In the genomic region with DNA sequence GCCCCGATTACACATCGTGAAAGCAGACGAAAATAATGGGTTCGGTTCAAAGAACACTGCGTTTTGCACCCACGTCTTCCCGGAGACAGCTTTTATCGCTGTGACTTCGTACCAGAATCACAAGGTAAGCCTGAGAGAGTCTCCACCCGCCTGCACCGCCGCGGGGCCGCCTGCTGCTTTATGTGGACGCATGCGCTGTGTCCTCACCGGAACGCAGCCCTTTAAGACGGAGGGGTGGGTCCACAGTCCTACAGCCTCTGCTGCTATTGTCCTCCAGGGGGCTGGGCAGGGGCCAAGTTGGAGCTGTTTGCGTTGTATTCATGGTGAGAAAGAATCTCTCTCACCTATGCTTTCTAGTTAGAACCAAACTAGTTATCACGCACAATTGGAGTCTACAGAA, we compare ENCODE assay signal across 8 mouse cellular contexts. TPM values are rescaled to one million over a fixed set of nuclear protein-coding genes. Genes with fewer than 3 reads are reported as not detected.
DNase-seq lines count a peak whose midpoint lies in the region; ATAC-seq lines count a peak whose summit lies in the region.

No protein-coding gene starts in this region.

- peak; percentile 37 for DNase-seq in adrenal gland, adult 2 months
- no peak for DNase-seq in adrenal gland, postnatal 4 days (ENCODE audit: low spot score in 2 of 2)
- peak; percentile 20 for DNase-seq in urinary bladder, postnatal 14 days (ENCODE audit: low spot score)
- DNase-seq in urinary bladder, postnatal 25 days (ENCODE audit: low spot score): no peak
- DNase-seq in intestine, embryonic 14.5 days (ENCODE audit: low spot score): peak; percentile 72
- peak; percentile 68 for DNase-seq in neural tube, embryonic 11.5 days (ENCODE audit: low spot score)
- no peak for DNase-seq in frontal cortex, postnatal 10 days (ENCODE audit: low spot score in 2 of 2)
- no peak for DNase-seq in urinary bladder, adult 2 months (ENCODE audit: low spot score)

- 0 out of 2 replicates have a peak overlapping the region, but pooled peaks have one; percentile 3 for H3K4me3 ChIP-seq in intestine, embryonic 14.5 days (ENCODE audit: low read depth, low read length)
- H3K4me3 ChIP-seq in neural tube, embryonic 11.5 days (ENCODE audit: low read depth, low read length): no peak overlapping the region

- H3K36me3 ChIP-seq in intestine, embryonic 14.5 days (ENCODE audit: control insufficient read depth, insufficient read depth, low read length): no peaks in the 10 kb centered on the region
- H3K36me3 ChIP-seq in neural tube, embryonic 11.5 days (ENCODE audit: control insufficient read depth, insufficient read depth, low read length): no peaks in the 10 kb centered on the region

- ATAC-seq in intestine, embryonic 14.5 days (replicated peaks; ENCODE audit: low FRiP score, low TSS enrichment, low read depth): no peak; the same call in 1 of the 2 replicates
- no peak for ATAC-seq in neural tube, embryonic 11.5 days (ENCODE audit: insufficient read depth, low FRiP score, low TSS enrichment)

- H3K9ac ChIP-seq in intestine, embryonic 14.5 days (ENCODE audit: low read length): no peak overlapping the region
- no peak overlapping the region for H3K9ac ChIP-seq in neural tube, embryonic 11.5 days (ENCODE audit: low read length)

- no peaks in the 10 kb centered on the region for H3K9me3 ChIP-seq in intestine, embryonic 14.5 days (ENCODE audit: control insufficient read depth, low read length)
- no peaks in the 10 kb centered on the region for H3K9me3 ChIP-seq in neural tube, embryonic 11.5 days (ENCODE audit: control insufficient read depth, low read length)

- H3K27me3 ChIP-seq in intestine, embryonic 14.5 days (replicated peaks; ENCODE audit: control insufficient read depth, insufficient read depth, low read length): peaks cover 83% of the 10 kb centered on the region
- peaks cover 64% of the 10 kb centered on the region for H3K27me3 ChIP-seq in neural tube, embryonic 11.5 days (ENCODE audit: control insufficient read depth, insufficient read depth, low read length)

- peak overlapping the region; percentile 7 for H3K4me2 ChIP-seq in intestine, embryonic 14.5 days (ENCODE audit: low read length)
- peak overlapping the region; percentile 33; the same call in 1 of the 2 replicates for H3K4me2 ChIP-seq in neural tube, embryonic 11.5 days (ENCODE audit: low read depth)

- H3K4me1 ChIP-seq in intestine, embryonic 14.5 days (replicated peaks; ENCODE audit: control insufficient read depth, insufficient read depth, low read length): peaks cover 2% of the 10 kb centered on the region; the same call in 1 of the 2 replicates
- peaks cover 3% of the 10 kb centered on the region; the same call in 1 of the 2 replicates for H3K4me1 ChIP-seq in neural tube, embryonic 11.5 days (ENCODE audit: control insufficient read depth, insufficient read depth, low read length)

- WGBS in intestine, embryonic 14.5 days: under 1% methylated on average over 21 of the region's 21 CpGs
- WGBS in neural tube, embryonic 11.5 days: 1% methylated on average over 21 of the region's 21 CpGs

- H3K27ac ChIP-seq in intestine, embryonic 14.5 days (ENCODE audit: low read depth): no peak overlapping the region
- H3K27ac ChIP-seq in neural tube, embryonic 11.5 days (ENCODE audit: low read depth, low read length): no peak overlapping the region

RNA-seq across cellular contexts. Expression of gene Tbx5, which starts 12.5 kb away (rescaled TPM):
- total RNA-seq in adrenal gland, adult 2 months (2021): under 1 TPM; 0.12 to 0.66 TPM
- polyA plus RNA-seq in adrenal gland, adult 2 months (2012; rRNA removed): 0.22 and 0.38 TPM in 2 replicates
- total RNA-seq in adrenal gland, postnatal 4 days (2021): under 1 TPM; 0.28 to 0.59 TPM
- polyA plus RNA-seq in intestine, embryonic 14.5 days (2014; fragmentation: Nextera tagmentation; extraction: Ambion mirVana): not detected in 2 replicates
- polyA plus RNA-seq in neural tube, embryonic 11.5 days (2014; fragmentation: Nextera tagmentation; extraction: Ambion mirVana): 0.15 and 0.45 TPM in 2 replicates
- 9.9 and 16.5 TPM in 2 replicates for polyA plus RNA-seq in urinary bladder, adult 2 months (2012; rRNA removed)

Comparison
In these comparisons a context has a peak if more than half of its experiments do, and no peak if none do; other contexts are left out.
1. DNase-seq: peak in adrenal gland, adult 2 months (single experiment), urinary bladder, postnatal 14 days (single experiment), intestine, embryonic 14.5 days (single experiment) and neural tube, embryonic 11.5 days (single experiment); none in adrenal gland, postnatal 4 days (0 of 2), urinary bladder, postnatal 25 days (single experiment), frontal cortex, postnatal 10 days (0 of 2) and urinary bladder, adult 2 months (single experiment).